Mouse (Mus musculus) cerebellum, adult 2 months (tissue): ENCODE measurements around the gene Plekhg4.

ENCODE experiments used
- CTCF ChIP-seq: fragments of 200-500 bp; IDR thresholded peaks from 2 replicates; pipeline ENCODE4 v1.5.1; 2011; ENCODE audit warnings: low read depth, mild to moderate bottlenecking, control low read depth, low read length, moderate library complexity, borderline replicate concordance; ENCODE audit not compliant: insufficient read depth
- POLR2A ChIP-seq: fragments of 200-500 bp; IDR thresholded peaks from 2 replicates; pipeline ENCODE4 v1.6.1; 2011; ENCODE audit warnings: low read length, control low read depth, borderline replicate concordance; ENCODE audit not compliant: insufficient read depth

DNA sequence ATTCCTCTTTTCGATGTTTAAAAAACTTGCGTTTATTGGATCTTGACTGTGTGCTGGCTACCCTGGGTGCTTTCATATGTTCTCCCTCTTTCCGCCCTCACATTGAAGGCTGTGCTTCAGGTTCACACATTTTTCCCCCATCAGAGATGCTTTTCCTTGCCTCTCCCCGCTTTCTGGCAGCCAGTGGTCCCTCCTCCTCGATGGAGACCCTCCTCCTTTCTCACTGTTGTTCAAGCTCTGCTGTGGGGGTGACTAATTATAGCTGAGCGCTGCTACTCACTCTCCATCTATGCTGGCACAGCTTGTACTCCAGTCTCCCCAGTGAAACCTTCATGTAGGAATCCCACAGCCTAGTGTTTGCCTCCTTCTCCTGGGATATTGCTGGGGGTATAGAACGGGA lies 22.9 kb upstream of the Plekhg4 start:
- TF ChIP-seq POLR2A (no peak), CTCF (no peak)
